Mouse (Mus musculus): ENCODE measurements around the gene Dlg2.
A peak's percentile ranks its signal among the peaks of the same experiment; 100 is the strongest.

Gene Dlg2

DNA sequence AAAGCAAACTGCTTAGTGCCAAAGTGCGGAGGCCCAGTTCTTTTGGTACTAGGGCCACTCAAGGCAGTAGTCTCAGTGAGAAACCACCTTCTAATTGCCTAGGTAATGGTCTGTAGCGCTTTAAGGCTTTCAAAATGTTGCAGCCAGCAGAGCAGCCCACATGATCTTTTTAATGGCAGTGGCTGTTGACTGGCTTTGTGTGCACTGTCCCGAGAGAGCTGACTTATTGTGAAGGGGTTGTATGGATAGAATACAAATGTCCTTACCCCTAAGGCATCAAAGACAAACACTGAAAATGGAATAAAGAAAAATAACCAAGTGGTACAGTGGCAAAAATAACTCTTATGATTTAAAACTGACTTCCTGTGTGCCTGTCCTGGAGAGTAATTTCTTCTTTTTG, 1443.3 kb downstream of the Dlg2 start:
- no peak for DNase-seq (ENCODE audit: low spot score)

DNA sequence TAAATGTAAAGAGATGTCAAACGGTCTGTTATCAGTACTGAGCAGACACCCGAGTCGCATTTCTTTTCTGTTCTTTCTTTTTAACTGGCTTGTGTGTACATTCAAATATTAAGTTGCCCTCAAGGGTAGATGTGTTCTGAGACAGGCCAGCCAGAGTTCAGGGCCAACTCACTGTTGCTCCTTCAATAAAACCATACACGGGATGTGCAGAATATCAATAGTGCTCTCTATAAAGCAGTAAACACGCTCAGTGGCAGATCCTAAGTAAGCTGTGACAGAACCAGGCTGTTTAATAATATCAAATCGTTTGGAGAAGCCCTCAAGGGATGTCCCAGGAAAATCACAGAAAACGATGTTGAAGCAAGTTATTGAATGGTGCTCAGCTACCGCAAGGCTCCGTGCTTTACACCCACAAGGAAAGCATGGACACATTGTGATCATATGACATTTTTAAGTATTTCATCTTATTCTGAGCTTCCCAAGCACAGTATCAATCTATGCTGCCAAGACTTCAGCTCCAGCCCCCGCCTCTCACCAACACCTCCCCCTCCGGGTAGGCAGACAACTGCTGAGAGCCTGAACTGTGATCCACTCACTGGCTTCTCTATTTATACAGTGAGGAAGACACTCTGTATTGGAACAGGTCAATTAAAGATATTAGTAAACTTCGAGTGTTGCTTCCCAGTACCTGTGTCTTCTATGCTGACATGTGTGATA, 1458.6 kb downstream of the Dlg2 start:
- no peak for DNase-seq (ENCODE audit: low spot score)

DNA sequence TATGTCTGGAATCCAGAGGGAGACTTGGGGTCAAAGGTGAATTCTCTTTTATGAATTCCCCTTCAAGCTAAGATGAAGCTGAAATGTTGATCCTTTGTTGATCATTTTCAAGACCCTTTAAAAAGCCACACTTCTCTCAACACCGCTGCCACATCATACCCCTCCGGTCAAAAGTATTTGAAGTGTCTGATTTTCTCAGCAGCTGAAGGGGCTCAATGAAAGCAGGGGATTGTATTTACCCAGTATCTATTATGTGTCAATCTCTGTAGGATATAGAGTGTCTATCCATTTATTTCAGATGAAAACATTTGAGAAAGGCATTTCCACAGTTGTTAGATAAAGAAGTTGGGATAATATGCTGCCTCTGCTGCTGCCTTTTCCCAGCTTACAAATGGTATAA, 1459.7 kb downstream of the Dlg2 start:
- DNase-seq (ENCODE audit: low spot score) = no peak

DNA sequence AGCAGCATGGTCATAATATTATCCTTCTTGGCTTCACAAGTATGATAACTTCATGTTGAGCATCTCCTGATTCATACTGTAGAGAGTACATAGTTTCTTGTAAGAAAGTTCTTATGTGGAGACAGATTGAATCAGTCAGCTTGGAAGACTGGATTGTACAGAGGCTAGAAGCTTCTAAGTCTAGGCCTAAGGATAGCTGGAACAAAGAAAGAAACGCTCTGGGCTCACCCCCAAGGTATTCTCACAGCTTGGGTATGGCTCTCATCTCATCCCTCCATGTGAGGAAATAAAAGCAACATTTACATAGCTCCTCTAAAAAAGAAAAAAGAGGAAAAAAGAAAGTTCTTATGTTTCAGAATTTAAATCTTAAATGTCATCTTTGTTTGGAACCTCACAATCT, 1466.8 kb downstream of the Dlg2 start:
- no peak for DNase-seq (ENCODE audit: low spot score)

DNA sequence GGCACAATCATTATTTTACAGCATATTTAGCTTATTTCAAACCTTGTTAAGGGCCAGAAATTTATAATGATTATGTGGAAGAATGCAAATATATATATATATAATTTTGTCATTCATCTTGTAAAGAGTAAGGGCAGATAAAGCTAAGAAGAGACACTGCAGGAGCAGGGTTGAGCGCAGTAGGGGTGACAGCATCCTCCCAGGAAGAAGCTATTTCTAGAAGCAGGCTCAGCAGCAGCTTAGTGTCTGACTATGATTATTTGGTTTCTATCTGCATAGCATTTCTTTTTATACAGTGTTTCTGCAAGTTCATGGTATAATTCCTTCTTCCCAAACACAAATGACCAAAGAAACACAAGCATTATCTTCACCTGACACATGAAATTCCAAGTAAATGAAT, 1479.1 kb downstream of the Dlg2 start:
- DNase-seq (ENCODE audit: low spot score) = no peak

DNA sequence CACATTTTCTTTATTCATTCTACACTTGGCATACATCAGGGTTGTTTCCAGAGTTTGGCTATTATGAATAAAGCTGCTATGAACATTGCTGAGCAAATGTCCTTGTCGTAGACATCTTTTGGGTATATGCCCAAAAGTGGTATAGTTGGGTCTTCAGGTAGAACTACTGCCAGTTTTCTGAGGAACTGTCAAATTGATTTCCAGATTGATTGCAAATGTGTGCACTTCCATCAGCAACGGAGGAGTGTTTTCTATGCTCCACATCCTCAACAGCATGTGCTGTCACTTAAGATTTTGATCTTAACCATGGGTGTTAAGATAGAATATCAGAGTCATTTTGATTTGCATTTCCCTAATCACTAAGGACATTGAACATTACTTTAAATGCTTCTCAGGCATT, 1486.5 kb downstream of the Dlg2 start:
- DNase-seq (ENCODE audit: low spot score) = no peak

DNA sequence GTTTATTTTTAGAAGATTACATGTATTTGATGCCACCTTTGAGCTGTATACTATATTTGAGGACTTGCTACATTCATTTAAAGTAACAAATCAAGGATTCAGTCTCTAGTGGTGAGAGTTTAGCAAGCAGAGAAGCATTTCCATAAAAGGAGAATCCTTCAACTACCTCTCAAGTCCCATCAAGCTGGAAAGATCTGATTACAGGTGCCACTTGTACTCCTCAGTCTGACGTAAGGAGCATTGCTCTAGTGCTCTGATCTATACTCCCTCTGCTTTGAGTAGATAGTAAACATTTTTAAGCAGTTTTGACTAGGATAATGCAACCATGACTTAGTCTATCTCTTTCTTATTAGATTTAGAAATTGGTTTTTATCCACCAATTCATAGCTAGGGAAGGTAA, 1496.5 kb downstream of the Dlg2 start:
- no peak for DNase-seq (ENCODE audit: low spot score)

DNA sequence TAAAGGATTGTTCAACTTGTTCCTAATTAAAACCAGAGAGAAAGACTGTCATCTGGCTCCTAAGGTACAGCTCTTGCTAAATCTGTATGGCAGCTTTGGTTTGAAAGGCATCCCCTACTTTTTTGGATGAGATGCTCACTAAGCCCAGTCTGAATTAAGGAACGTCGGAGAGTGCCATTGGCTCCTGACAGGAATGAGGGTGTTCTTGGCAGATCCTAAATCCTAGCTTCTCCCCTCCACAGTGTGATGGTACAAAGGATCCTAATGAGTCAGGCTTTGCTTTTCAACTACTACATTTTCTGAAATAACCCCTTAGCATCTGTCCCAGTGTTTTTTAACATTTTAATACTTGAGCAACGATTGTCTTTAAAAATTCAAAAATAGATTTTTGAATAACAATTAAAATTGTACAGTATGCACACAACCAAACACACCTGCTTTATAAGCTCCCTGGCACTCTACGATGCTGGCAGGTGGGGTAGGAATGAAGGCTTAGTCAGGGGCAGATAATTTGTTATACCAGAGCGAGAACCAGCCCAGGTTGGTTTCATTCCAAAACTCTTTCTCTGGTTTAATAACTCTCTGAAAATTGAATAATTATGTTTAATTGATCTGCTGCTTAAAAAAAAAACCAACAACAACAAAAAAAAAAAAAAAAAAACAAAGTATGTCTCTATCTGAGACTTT, 1527.4 kb downstream of the Dlg2 start:
- no peak for DNase-seq (ENCODE audit: low spot score)

DNA sequence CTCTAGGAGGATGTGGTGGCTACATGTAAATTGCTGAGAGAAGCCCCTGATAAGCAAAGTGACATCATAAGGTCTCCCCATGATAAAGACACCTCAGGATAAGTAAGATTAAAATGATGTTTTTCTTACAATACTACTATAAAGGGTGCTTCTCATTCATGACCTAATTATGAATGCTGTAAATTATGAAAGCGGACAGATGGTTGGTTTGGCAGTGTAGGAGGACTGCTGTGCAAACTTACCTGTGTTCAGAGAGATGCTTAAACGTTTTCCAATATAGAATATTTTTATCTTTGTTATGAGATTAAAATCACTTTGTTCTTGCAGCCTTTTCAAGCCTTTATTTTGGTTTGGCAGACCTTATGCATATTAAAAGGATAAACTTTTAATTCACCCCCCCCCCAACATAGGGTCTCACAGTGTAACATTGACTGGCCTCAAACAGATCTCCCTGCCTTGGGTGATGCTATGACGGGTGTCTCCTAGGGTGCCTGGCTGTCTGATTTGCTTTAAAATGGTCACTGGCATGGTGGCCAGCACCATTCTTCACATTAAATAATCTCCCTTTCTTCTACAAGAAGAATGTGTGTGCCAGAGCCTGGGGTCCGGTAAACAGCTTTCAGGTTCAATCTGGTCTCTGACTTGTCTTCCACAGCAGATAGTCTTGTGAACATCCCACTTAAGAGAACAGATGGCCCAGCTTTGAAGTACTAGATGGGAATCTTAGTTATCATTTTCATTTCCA, 1529.4 kb downstream of the Dlg2 start:
- no peak for DNase-seq (ENCODE audit: low spot score)

DNA sequence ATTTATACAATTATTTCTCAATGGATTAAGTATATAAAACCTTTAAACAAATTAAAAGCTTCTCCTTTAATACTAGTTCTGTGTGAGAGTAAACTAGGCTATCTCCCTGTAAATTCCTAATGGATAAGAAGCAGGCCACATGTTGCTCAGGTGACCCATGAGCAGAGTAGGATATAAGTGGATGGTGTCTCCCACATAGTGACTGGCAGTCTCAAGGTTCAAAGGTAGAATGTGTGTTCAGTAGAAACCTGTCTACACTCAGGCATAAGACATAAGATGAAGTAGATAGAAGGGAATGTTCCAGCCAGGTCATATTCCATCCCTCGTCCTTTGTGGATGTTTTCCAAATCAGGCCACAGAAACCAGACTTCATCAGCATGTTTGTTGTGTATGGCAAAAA, 1532.2 kb downstream of the Dlg2 start:
- no peak for DNase-seq (ENCODE audit: low spot score)

DNA sequence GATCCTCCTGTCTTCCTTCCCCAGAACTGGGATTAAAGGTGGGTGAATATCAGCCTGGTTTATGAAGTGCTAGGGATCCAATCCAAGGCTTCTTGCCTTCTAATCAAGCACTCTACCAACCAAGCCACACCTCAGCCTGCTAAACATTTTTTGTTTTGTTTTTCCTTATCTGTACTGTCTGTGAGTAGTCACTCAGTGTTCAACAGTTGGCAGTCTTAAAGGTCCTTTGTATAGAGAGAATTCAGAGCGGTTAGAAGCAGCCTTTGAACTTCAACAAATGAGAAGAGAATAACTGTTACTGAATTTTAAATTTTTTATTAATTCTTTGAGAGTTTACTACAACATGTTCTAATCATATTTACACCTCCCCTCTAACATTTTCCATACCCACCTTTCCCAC, 1548.5 kb downstream of the Dlg2 start:
- DNase-seq (ENCODE audit: low spot score) = no peak

DNA sequence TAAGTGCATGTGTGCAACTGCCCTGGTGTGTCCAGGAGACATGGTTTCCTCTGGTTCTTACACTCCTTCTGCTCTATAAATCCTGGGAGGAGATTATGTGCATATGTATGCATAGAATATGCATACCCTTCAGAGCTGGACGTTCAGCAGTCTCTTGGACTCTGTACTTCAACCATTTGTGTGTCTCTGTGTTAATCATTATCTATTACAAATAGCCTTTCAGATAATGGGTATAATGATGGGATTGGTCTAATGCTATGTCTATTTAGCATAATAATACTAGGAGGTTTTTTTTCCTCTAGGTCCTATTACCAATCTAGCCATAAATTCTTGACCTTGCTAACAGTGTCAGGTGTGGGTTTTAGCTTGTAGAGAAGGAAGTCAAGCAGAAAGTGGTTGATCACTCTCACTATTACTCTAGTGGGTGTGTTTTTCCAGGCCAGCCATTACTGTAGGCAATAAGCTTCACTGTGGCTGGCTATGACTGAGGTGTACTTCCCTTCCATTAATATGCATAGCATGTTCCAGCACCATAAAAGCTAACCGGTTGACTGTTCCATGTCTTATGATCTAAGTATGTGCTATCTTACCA, 1549.1 kb downstream of the Dlg2 start:
- no peak for DNase-seq (ENCODE audit: low spot score)

DNA sequence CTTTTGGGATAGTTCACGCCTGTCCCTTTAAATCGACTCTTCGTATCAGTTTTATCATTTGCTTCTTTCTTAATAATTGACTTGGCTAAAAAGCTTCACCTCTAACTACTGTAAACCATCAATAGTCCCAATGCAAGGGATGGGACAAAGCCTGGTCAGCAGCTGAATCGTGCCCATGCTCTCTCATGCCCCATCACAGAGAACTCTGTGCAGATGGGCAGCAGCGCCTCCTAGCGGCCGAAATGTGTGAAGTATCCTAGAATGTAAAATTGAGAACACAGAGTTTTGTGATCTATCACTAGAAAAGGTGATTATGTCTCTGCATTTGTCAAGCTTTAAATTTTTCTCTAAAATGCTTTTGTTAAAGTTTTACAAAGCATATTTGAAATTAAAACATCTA, 1550.6 kb downstream of the Dlg2 start:
- DNase-seq (ENCODE audit: low spot score) = peak; percentile 21

DNA sequence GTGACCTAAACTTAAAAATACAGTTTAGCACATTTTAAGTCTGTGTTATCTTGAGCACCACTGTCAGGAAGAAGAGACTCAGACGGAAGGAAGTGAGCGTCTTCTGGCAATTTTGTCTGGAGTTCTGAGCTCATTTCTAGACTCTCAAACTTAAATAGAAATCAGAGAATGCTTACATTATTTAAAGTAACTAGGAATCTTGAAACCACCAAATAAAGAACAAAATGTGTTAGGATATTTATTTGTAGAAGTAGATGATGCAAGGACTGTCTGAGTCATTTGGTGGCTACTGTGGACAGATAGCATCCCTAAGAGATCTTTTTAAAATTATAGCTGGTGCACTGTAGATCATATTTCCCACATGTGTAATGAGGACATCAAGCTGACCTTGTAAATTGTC, 1557.8 kb downstream of the Dlg2 start:
- DNase-seq (ENCODE audit: low spot score) = no peak

DNA sequence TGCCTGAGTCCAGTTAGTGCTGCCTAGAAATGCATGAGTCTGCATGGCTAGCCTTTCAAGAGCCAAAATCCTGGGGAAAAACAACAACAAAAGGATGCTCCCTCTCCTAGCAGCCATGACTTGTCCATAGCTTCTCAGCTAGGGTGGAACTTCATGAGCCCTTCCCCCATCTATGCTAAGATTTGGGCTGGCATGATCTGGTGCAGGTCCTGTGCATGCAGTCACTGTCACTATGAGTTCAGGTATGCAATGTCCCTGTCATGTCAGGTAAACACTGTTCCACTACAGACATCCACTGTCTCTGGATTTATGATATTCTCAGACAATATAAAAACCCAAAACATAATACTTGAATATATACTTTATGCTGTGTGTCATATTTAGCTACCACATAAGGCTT, 1563.7 kb downstream of the Dlg2 start:
- no peak for DNase-seq (ENCODE audit: low spot score)

DNA sequence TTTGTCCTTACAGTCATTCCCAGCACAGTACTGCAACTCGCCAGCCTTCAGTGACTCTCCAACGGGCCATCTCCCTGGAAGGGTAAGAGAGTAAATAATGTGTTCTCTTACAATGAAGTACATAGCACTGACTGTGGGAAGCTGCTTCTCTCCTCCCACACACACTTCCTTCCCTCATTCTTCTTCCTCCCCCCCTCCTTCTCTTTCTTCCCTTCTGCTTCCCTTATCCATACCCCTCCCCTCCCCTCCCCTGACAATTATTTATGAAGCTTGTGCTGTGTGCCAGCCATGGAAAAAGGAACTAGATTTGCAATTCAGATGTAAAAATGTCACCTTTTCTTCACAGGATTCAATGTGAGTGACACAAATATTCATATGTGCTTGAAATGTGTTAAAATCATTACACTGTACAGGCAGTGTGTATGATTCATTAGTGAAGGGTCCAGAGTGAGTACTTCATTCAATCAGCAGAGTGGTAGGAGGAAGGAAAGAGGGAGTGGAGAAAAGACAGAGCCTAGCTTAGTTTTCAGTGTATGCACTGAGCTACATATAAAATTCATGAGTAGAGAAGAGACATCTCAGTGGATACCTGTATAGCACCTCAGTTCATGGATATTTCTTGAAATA, 1564.4 kb downstream of the Dlg2 start:
- DNase-seq (ENCODE audit: low spot score) = no peak

DNA sequence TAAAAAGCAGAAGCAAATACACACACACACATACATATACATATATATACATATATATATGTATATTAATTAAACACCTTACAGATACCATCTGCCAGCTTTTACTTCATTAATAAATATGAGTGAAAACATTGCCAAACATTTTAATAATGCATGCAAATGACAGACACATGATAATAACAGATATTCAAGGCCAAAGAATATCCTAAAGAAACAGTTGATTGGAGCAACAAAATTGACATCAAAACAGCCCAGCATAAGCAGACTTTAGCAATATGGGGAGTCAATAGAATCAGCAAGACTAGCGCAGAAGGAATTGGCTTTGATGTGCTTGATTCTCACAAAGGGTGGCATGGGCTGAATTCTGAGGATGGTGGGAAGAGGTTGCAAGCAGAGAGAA, 1568.5 kb downstream of the Dlg2 start:
- DNase-seq (ENCODE audit: low spot score) = no peak

DNA sequence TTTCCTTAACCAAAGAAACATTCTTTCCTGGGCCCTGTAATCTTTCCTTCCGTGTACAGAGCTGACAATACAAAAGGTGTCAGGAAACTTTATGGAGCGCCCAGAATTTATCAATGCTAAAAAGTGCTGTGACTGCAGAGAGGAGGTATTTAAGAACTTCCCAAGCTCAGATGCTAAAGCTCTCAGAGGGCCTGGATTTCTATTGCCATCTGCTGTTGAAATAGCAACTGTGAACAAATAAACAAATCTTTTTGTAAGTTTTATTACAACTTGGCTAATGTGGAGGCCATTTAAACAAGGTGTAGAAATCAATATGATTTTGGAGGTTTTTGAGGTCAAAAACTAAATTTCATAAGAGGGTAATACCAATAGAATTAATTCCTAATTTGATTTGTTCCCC, 1570.8 kb downstream of the Dlg2 start:
- DNase-seq (ENCODE audit: low spot score) = no peak

DNA sequence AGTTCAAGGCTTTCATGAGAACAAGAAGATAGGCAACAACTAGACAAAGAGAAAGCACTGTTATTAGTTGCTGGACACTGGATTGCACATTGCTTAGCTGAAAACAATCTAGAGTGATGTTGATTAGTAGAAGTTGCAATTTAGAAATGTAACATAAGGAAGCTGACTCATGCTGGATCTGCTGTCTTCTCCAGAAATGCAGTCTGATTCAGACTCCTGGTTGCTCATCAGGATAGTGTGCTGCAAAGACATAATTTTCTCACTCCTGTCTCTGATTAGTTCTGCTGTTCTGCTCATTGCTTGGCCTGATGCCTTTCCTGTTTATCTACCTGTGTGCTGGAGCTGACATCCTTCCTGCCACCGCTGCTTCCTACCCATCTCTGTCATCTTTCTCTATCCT, 1572.4 kb downstream of the Dlg2 start:
- DNase-seq (ENCODE audit: low spot score) = no peak

DNA sequence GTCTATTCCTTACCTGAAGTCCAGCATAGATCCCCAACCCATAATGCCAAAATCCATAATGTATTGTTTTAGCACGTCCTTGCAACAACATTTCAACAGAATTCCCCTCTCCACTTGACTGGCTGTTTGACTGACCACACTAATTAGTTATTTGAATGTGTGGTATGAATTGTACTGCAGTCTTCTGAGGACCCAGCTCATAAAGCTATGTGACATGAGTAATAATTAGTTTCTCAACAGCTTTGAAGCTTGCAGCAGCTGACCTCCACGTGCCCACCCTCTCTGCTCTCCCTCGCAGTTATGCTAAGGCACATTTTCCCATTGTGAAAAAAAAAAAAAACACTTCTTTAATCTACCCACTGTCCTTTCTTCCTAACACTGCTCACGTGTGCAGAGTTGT, 1590.4 kb downstream of the Dlg2 start:
- DNase-seq (ENCODE audit: low spot score) = no peak

DNA sequence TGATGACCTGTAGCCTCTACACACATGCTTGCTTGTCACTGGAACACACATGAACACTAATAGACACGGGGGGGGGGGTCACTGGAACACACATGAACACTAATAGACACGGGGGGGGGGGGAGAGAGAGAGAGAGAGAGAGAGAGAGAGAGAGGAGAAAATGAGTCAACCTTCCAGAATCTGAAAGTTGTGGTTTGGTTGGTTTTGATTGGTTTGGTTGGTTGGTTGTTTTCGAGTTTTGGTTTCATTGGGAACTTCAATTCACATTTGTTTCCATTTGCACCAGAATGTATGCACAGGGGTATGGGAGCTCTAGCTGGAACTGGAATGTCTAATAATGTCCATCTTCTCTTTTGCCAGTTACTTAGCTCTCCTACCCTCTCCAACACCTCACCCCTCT, 1611.0 kb downstream of the Dlg2 start:
- no peak for DNase-seq (ENCODE audit: low spot score)

DNA sequence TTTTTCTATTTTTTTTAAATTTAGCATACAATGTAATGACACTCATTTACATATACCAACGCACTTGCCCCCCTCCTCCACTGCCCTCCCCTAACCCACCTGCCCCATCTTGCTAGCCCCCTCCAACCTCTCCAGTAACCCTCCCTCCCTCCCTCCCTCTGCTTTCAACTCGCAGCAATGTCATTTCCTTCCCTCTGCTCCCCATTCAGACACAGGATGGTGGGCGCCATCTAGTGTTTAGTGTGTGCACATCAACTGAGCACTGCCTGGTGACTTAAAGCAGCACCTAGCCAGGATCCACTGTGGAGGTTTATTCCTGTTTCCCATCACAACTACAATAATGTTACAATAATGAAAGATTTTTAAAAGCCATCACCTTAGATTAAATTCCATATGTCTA, 1617.4 kb downstream of the Dlg2 start:
- DNase-seq (ENCODE audit: low spot score) = no peak

DNA sequence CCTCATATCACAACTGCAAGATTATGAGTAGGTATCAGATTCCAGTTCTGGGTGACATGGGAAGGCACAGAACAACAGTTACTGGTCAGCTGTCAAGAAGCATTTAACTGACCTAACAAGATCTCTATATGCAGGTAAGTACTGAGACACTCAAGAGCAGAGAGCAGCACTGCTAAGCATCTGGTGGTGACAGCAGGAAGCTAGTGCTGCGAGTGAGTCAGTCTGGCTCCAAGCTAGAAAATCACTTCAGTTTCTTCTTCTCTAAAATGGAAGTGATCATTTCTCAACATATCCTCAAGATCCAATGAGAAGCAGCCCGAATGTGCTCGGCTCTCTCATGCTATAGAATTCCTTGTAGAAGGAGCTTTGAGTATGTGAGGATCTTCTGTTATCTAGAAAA, 1618.7 kb downstream of the Dlg2 start:
- DNase-seq (ENCODE audit: low spot score) = no peak
